Mouse (Mus musculus) embryonic facial prominence, embryonic 14.5 days (tissue): ENCODE measurements around the gene Sav1. TPM values are rescaled to one million over a fixed set of nuclear protein-coding genes. Genes with fewer than 3 reads are reported as not detected.

Experiments
- ATAC-seq: fragments of 200-750 bp; cut with Nextera tagmentation; 2 replicates; pipeline ENCODE4 v1.8.0; 2017; ENCODE audit warnings: low read depth, moderate number of reproducible peaks, moderate TSS enrichment
- DNase-seq: peaks from one replicate; pipeline ENCODE4 v3.0.0-alpha.2; 2015; ENCODE audit warnings: low spot score
- H3K27ac ChIP-seq: fragments of 300-500 bp; sonication (generic); replicated peaks from 2 replicates; pipeline ENCODE4 v1.5.1; 2014; ENCODE audit warnings: low read depth, mild to moderate bottlenecking, low read length, moderate library complexity
- H3K27me3 ChIP-seq: fragments of 300-500 bp; sonication (generic); replicated peaks from 2 replicates; pipeline ENCODE4 v1.6.1; 2014; ENCODE audit warnings: low read length; ENCODE audit not compliant: control insufficient read depth, insufficient read depth
- H3K36me3 ChIP-seq: fragments of 300-500 bp; sonication (generic); 2 replicates; pipeline ENCODE4 v1.6.1; 2014; ENCODE audit warnings: low read length, mixed read lengths; ENCODE audit not compliant: control insufficient read depth, insufficient read depth
- H3K4me1 ChIP-seq: fragments of 300-500 bp; sonication (generic); 2 replicates; pipeline ENCODE4 v1.6.1; 2014; ENCODE audit warnings: antibody characterized with exemption, low read length; ENCODE audit not compliant: control insufficient read depth, insufficient read depth
- H3K4me2 ChIP-seq: fragments of 300-500 bp; sonication (generic); 2 replicates; pipeline ENCODE4 v1.6.1; 2014; ENCODE audit warnings: low read depth, mild to moderate bottlenecking, low read length, moderate library complexity, mixed read lengths
- H3K4me3 ChIP-seq: fragments of 300-500 bp; sonication (generic); 2 replicates; pipeline ENCODE4 v1.5.1; 2014; ENCODE audit warnings: low read depth, mild to moderate bottlenecking, low read length
- H3K9ac ChIP-seq: fragments of 300-500 bp; sonication (generic); 2 replicates; pipeline ENCODE4 v1.6.1; 2014; ENCODE audit warnings: low read depth, mild to moderate bottlenecking, low read length, moderate library complexity, mixed read lengths
- H3K9me3 ChIP-seq: fragments of 300-500 bp; sonication (generic); 2 replicates; pipeline ENCODE4 v1.6.1; 2016; ENCODE audit warnings: low read length; ENCODE audit not compliant: control insufficient read depth
- WGBS: fragments of 180-500 bp; shearing (Covaris S2); extraction: QIAGEN DNeasy Blood & Tissue Kit; methylation state at CpG from one replicate; pipeline ENCODE4 v1.1.7; 2014; 5-methylcytosine and 5-hydroxymethylcytosine counted together
- polyA plus RNA-seq: library from polyadenylated mRNA; unstranded; fragments of >200 nt; fragmentation: Nextera tagmentation; extraction: Ambion mirVana; gene quantifications from 2 replicates; pipeline ENCODE4 v1.2.1, GENCODE M21; 2014

The Sav1 gene
- polyA plus RNA-seq, 1 experiment from 2014 or later = 12.0 TPM

GRCm38 (mm10) chr12:69941655-69942329 is 45.0 kb downstream of the Sav1 start:
- DNase-seq (no peak), ATAC-seq (no peak)
- Histone ChIP-seq H3K4me3 (no peak overlapping the region), H3K27ac (no peak overlapping the region), H3K27me3 (no peaks in the 10 kb centered on the region), H3K4me2 (no peak overlapping the region), H3K36me3 (no peaks in the 10 kb centered on the region), H3K4me1 (no peaks in the 10 kb centered on the region), H3K9ac (no peak overlapping the region), H3K9me3 (no peaks in the 10 kb centered on the region)
- 50% methylated on average over 1 of the region's 1 CpGs for WGBS

GRCm38 (mm10) chr12:69939291-69939690 is 47.5 kb downstream of the Sav1 start:
- H3K36me3 ChIP-seq = no peaks in the 10 kb centered on the region
- no peak overlapping the region for H3K27ac ChIP-seq
- 53% methylated on average over 2 of the region's 2 CpGs for WGBS
- no peak overlapping the region for H3K4me3 ChIP-seq
- H3K27me3 ChIP-seq = no peaks in the 10 kb centered on the region
- ATAC-seq (no peak), DNase-seq (no peak)
- H3K9ac ChIP-seq = no peak overlapping the region
- H3K4me2 ChIP-seq = no peak overlapping the region
- H3K9me3 ChIP-seq = no peaks in the 10 kb centered on the region
- H3K4me1 ChIP-seq = no peaks in the 10 kb centered on the region

DNA sequence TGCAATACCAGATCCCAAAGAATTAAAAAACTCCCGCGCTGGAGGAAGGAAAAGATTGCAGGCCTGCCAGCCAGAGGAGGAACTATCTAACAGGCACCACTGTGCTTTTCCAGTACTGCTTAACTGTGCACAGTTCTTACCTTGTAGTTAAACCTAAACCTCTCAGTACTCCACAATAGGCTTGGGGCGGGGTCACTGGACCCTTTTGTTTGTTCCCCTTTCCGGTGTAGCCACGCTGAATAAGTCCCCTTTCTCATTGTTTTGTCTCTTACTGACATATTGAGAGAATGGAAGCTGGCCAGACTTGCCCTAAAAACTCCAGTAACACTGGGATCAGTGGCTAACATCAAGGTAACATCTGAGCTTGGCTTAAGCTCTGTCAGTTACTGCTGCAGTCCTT is 49.1 kb downstream of the Sav1 start:
- H3K4me3 ChIP-seq = no peak overlapping the region
- DNase-seq (no peak), ATAC-seq (no peak)
- H3K4me1 ChIP-seq = no peaks in the 10 kb centered on the region
- no peaks in the 10 kb centered on the region for H3K9me3 ChIP-seq
- H3K4me2 ChIP-seq = no peak overlapping the region
- no peaks in the 10 kb centered on the region for H3K36me3 ChIP-seq
- no peaks in the 10 kb centered on the region for H3K27me3 ChIP-seq
- H3K27ac ChIP-seq = no peak overlapping the region
- no peak overlapping the region for H3K9ac ChIP-seq
- WGBS = 85% methylated on average over 5 of the region's 5 CpGs

- no peak for ATAC-seq
- Histone ChIP-seq H3K9ac (no peak overlapping the region), H3K4me2 (no peak overlapping the region), H3K4me1 (no peaks in the 10 kb centered on the region), H3K9me3 (no peaks in the 10 kb centered on the region), H3K27ac (no peak overlapping the region), H3K4me3 (no peak overlapping the region), H3K27me3 (no peaks in the 10 kb centered on the region), H3K36me3 (no peaks in the 10 kb centered on the region)
- 52% methylated on average over 7 of the region's 7 CpGs for WGBS
- DNase-seq = no peak
Observed at GRCm38 (mm10) chr12:69926716-69927115, 60.1 kb downstream of the Sav1 start.

DNA sequence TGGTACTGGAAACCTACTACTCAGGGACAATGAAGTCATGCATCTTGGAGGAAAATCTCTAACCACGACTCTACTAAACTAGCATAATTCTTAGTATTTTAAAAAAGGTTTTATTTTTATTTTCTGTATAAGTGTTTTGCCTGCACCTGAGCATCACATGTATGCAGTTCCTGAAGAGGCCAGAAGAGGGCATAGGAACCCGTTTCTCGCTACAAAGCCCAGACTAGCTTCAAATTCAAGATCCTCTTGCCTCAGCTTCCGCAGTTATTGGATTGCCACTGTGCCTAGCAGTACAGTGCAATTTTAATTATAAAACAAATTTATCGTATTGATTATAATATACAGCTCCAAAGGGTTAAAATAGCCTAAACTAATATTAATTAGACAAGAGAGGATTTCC is 62.8 kb downstream of the Sav1 start:
- Histone ChIP-seq H3K4me3 (no peak overlapping the region), H3K4me1 (no peaks in the 10 kb centered on the region), H3K36me3 (no peaks in the 10 kb centered on the region), H3K4me2 (no peak overlapping the region), H3K27ac (no peak overlapping the region), H3K9ac (no peak overlapping the region), H3K9me3 (no peaks in the 10 kb centered on the region), H3K27me3 (no peaks in the 10 kb centered on the region)
- DNase-seq (peak; percentile 50), ATAC-seq (no peak)
- WGBS = 12% methylated on average over 5 of the region's 5 CpGs

- no peak overlapping the region for H3K4me2 ChIP-seq
- no peaks in the 10 kb centered on the region for H3K9me3 ChIP-seq
- H3K4me1 ChIP-seq = no peaks in the 10 kb centered on the region
- H3K27me3 ChIP-seq = no peaks in the 10 kb centered on the region
- ATAC-seq = no peak
- no peak overlapping the region for H3K4me3 ChIP-seq
- 58% methylated on average over 3 of the region's 3 CpGs for WGBS
- no peak for DNase-seq
- no peaks in the 10 kb centered on the region for H3K36me3 ChIP-seq
- no peak overlapping the region for H3K9ac ChIP-seq
- no peak overlapping the region for H3K27ac ChIP-seq
Observed at GRCm38 (mm10) chr12:69923603-69924002, 63.2 kb downstream of the Sav1 start.

DNA sequence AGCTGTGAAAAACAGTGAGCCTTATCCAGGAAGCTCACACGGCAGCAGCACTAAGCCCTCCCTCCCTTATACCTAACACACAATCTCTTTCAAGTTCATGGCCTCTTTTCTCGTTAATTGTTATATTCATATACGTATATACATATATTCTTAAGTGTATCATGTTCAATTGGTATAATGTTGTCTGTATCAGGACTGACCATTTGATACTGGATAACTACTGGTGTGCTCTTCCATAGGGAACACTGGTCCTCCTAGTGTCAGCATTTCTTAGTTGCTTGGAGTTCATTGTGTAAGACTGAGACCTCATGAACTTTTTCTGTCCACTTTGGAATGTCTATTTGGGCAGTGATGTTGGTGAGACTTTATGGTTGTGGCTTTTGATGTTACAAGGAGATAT is 63.7 kb downstream of the Sav1 start:
- WGBS = 80% methylated on average over 3 of the region's 3 CpGs
- no peak overlapping the region for H3K27ac ChIP-seq
- DNase-seq (no peak), ATAC-seq (no peak)
- no peaks in the 10 kb centered on the region for H3K9me3 ChIP-seq
- no peaks in the 10 kb centered on the region for H3K4me1 ChIP-seq
- no peak overlapping the region for H3K4me2 ChIP-seq
- no peaks in the 10 kb centered on the region for H3K36me3 ChIP-seq
- H3K27me3 ChIP-seq = no peaks in the 10 kb centered on the region
- H3K9ac ChIP-seq = no peak overlapping the region
- H3K4me3 ChIP-seq = no peak overlapping the region

GRCm38 (mm10) chr12:69922099-69922498 is 64.7 kb downstream of the Sav1 start:
- H3K36me3 ChIP-seq = no peaks in the 10 kb centered on the region
- no peaks in the 10 kb centered on the region for H3K9me3 ChIP-seq
- DNase-seq = no peak
- no peaks in the 10 kb centered on the region for H3K27me3 ChIP-seq
- no peaks in the 10 kb centered on the region for H3K4me1 ChIP-seq
- no peak overlapping the region for H3K27ac ChIP-seq
- 76% methylated on average over 1 of the region's 1 CpGs for WGBS
- H3K4me3 ChIP-seq = no peak overlapping the region
- H3K4me2 ChIP-seq = no peak overlapping the region
- no peak for ATAC-seq
- H3K9ac ChIP-seq = no peak overlapping the region

GRCm38 (mm10) chr12:69917870-69918269 is 68.9 kb downstream of the Sav1 start:
- Histone ChIP-seq H3K4me1 (no peaks in the 10 kb centered on the region), H3K27me3 (no peaks in the 10 kb centered on the region), H3K9ac (no peak overlapping the region), H3K4me3 (no peak overlapping the region), H3K4me2 (no peak overlapping the region), H3K27ac (no peak overlapping the region), H3K9me3 (no peaks in the 10 kb centered on the region), H3K36me3 (no peaks in the 10 kb centered on the region)
- ATAC-seq (no peak), DNase-seq (no peak)
- WGBS = 79% methylated on average over 2 of the region's 2 CpGs
